Mouse (Mus musculus): ENCODE data around the gene Rexo2.

DNA sequence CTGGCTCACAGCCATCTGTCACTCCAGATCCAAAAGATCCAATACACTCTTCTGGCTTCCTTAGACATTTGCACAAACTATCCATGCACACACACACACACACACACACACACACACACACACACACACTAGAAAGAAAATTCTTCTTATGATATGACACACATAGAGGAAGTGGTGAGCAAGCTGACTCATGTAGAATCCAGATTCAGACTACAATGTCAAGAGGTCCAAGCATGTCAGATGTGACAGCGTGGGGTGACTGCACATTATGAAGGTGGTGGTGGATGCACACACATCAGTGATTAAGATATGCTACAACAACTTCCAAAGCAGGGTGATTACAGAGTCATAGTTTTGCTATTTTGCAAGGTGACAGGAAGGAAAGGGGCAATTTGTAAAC lies 36.5 kb downstream of the Rexo2 start:
- TF ChIP-seq CTCF (IDR thresholded peaks at IDR 0.05; ENCODE audit: control insufficient read depth, insufficient read depth, insufficient read length) (no peak), FOSL1 (IDR thresholded peaks at IDR 0.05; ENCODE audit: insufficient read depth, low read length, poor library complexity, severe bottlenecking) (no peak), CEBPB (IDR thresholded peaks at IDR 0.05; ENCODE audit: low read depth) (no peak), MYOD1 (IDR thresholded peaks at IDR 0.05; ENCODE audit: control insufficient read depth, insufficient read length, low read depth) (no peak), MAX (IDR thresholded peaks at IDR 0.05) (no peak), USF1 (IDR thresholded peaks at IDR 0.05; ENCODE audit: low read depth) (no peak), MYOG (IDR thresholded peaks at IDR 0.05; ENCODE audit: control insufficient read depth, extremely low read depth, insufficient read length) (no peak)
